Mouse (Mus musculus) large intestine, adult 2 months (tissue): ENCODE results near the gene BC034090. TPM values are rescaled to one million over a fixed set of nuclear protein-coding genes. Genes with fewer than 3 reads are reported as not detected.
A peak's percentile ranks its signal among the peaks of the same experiment; 100 is the strongest.
"Not testable (repeated sequence)": the region's sequence is repeated elsewhere in the genome, so short reads cannot be mapped to it uniquely, and the experiment has no call there.

Experiments used
- DNase-seq: peaks from one replicate; pipeline ENCODE4 v3.0.0-alpha.2; 2012; ENCODE audit warnings: low read depth, low spot score
- WGBS: fragments of 180-500 bp; shearing (Covaris S2); methylation state at CpG from one replicate; pipeline ENCODE4 v1.1.7; 2018; 5-methylcytosine and 5-hydroxymethylcytosine counted together
- polyA plus RNA-seq: library from polyadenylated mRNA; depleted of rRNA; stranded (reverse); fragments of >200 nt; gene quantifications from 2 replicates; pipeline ENCODE4 v1.2.3, GENCODE M21; 2012; rRNA removed

BC034090 gene
- 2.4 and 2.8 TPM in 2 replicates for polyA plus RNA-seq

DNA sequence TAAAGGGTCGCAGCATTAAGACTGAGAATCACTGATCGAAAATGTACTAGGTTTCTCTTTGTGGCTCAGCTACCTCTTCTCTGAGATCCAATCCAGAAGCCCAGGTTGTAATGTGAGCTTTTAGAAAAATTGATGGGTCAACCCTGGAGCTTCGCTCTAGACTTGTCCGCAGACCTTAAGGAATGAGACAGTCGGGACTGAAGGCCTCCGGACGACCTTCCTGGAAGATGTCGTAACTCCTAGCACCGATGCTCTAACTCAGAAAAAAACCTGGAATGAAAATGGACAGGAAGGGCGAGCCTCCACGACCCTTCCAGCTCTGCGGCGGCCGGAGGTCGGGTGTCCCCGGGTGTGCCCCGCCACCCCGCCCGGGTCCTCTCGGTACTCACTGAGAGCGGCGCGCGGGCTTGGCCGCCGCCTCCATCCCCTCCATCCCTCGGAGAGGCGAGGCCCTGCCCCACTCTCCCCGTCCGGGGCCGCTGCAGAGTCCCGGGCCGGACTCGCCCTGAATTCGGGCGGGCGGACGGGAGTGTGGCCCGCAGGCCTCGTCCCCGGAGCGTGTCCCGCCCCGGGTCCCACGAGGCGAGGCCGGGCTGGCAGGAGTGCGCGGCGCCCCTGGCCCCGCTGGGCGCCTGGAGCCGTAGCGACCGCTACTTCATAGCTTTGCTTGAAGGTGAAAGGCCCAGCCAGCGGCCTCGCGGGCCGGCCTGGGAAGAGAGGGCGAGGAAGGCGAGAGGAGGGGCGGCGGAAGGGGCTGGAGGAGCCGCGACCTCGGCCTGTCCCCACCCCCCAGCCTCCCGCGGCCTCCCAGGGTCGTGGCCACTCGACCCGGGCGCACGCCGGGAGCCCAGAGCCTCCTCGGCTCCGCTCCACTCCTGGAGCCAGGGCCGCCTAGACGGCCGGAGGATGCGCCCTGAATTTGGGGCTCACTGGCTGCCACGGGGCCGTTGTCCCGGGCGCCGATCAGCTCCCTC is at the start of gene BC034090:
BC034090 (minus strand) TSS at position 648 of the 974 bp plus-strand sequence.
- DNase-seq = no peak
- WGBS = 4% methylated on average over 85 of the region's 85 CpGs

DNA sequence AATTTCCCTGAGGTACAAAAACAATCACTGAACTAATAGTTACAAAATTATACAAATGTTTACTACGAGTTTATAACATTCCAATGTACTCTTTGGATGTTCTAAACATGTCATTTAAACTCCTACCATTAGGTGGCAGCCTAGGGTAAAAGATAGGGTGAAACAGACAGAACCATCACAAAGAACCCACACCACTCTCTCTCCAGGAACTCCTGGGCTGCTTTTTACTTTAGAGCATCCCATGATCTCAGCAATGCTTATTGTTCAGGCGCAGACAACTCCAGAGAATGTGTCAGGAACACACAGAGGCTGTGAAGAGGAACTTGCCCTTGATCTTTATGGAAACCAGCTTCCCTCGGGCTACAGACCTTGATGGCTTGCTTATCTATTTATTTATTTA is 49.2 kb upstream of the BC034090 start:
- DNase-seq = peak; percentile 61
- 27% methylated on average over 3 of the region's 3 CpGs for WGBS

- WGBS = 88% methylated on average over 1 of the region's 1 CpGs
- DNase-seq = no peak
These were observed 45.2 kb upstream of the BC034090 start for GRCm38 (mm10) chr1:155289411-155289810.

DNA sequence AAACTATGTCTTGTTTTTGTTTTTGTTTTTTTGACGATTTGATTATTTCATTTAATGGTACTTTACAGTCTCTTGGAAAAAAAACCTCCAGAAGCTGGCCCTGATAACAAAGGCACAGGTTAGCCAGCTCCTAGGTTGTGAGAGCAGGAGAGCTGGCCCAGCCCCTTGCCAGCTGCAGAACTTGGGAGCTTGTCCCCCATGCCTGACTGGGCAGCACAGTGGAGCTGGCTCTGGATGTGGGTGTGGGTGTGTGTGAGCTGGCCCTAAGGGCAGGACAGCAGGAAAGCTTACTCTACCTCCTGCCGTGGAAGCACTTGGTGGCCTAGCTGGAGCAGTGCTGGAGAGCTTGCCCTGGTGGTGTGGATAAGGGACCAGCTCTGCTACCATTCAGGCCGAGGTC is 43.8 kb upstream of the BC034090 start:
- no peak for DNase-seq

GRCm38 (mm10) chr1:155283808-155284207 is 39.6 kb upstream of the BC034090 start:
- WGBS = 92% methylated on average over 7 of the region's 7 CpGs

More for the DNA sequence above, 43.8 kb upstream of the BC034090 start:
- 86% methylated on average over 3 of the region's 3 CpGs for WGBS

DNA sequence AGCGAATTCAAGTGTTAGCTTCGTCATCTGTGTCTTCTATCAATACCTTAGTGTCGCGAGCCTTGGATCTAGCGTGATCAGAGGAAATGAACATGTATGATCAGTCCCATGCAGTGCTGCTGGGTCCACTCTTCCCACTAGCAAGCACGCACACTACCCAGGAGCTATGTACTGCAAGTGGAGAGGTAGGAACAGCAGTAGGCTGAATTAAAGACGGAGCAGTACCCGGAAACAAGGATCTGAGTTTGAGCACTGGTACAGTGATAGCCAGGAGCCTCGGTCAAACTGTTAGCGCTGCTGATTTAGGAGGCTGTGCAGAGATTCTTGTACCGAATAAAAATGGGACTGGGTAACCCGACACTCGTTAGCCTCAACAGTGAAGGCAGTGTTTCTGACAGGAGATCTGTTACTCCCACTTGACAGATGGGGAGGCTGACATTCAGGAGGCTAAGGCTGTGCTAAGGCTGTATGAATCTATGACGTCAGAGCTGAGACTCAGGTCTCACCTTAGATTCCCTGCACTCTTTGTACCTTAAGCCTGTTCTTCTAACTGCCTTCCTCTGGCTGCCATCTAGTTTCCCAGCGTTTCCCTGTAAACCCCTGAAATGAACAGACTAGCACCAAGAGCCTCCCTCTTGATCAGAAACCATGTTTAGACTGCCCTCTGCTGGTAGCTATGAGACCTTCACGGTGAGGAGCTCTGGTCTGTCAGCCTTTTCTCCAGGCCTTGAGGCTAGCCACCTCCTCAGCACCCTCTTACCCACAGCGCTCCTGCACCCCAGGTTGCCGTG is 37.0 kb upstream of the BC034090 start:
- 69% methylated on average over 18 of the region's 18 CpGs for WGBS
- peak; percentile 21 for DNase-seq

More at GRCm38 (mm10) chr1:155283808-155284207, 39.6 kb upstream of the BC034090 start:
- DNase-seq = no peak

DNA sequence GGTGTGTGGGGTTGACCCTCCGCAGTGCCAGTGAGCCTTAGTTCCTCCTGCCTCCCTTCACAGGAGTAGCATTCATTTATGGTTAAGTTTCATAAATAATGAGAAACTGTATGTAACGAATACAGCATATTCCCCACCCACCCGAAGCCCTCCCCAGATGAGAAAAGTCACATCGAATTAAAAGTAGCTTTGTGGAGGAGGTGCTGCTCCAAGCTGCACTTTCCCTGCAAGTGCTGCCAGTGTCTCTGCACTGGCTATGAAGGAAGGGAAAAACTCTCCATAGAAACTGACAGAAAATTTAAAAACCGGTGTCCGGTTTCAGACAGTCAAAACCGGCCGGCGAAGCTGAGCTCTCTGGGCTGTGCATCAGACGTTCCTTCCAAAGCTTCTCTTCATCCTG is 36.1 kb upstream of the BC034090 start:
- 84% methylated on average over 10 of the region's 10 CpGs for WGBS
- no peak for DNase-seq

DNA sequence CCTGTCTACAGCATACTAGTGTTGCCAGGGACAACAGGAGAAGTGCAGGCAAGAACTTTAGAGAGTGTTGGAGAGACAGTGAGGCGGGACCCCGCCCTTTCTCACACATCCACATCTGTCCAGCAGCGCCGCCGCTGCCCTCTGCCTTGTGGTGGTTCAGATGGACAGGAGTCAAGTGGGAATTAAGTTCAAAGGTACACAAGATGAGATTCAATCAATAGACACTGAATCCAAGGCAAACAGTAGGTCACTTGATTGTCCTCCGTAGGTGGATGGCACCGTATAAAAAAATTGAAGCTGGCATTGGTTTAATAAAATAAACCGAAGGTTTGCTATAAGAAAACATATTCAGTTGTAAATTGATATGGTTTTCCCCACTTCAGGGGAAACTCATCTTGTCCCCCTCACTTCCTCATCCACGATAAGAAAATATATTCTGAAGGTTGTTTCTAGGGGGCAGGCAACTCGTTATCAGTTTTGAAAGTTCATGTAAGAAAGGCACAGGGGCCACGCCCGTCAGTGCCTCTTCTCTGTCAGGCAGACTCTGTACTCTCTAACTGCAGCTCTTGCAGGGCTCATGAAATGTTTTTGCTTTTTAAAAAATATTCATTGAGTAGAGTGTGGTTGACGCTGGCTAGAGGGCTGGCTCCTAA is 32.3 kb upstream of the BC034090 start:
- no peak for DNase-seq
- WGBS = 60% methylated on average over 13 of the region's 13 CpGs

- DNase-seq = no peak
- WGBS = 75% methylated on average over 4 of the region's 4 CpGs
These were observed 31.5 kb upstream of the BC034090 start for GRCm38 (mm10) chr1:155275793-155276192.

- no peak for DNase-seq
These were observed 30.7 kb upstream of the BC034090 start for GRCm38 (mm10) chr1:155274976-155275375.

GRCm38 (mm10) chr1:155272953-155273352 is 28.7 kb upstream of the BC034090 start:
- DNase-seq = no peak
- WGBS = 88% methylated on average over 4 of the region's 4 CpGs

More at GRCm38 (mm10) chr1:155274976-155275375, 30.7 kb upstream of the BC034090 start:
- 58% methylated on average over 3 of the region's 3 CpGs for WGBS

DNA sequence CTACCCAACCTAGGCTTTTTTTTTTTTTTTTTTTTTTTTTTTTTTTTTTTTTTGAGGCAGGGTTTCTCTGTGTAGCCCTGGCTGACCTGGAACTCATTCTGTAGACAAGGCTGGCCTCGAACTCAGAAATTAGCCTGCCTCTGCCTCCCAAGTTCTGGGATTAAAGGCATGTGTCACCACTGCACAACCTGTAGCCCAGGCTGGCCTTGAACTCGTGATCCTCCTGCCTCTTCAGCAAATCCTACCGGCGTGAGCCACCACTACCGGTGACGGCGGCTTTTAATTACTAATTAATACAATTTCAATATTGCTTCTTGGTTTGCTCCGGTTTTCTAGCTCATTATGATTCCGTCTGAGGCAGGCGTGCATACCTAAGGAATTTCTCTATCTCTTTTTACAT is 18.3 kb upstream of the BC034090 start:
- not testable (repeated sequence) for DNase-seq
- 89% methylated on average over 10 of the region's 10 CpGs for WGBS

DNA sequence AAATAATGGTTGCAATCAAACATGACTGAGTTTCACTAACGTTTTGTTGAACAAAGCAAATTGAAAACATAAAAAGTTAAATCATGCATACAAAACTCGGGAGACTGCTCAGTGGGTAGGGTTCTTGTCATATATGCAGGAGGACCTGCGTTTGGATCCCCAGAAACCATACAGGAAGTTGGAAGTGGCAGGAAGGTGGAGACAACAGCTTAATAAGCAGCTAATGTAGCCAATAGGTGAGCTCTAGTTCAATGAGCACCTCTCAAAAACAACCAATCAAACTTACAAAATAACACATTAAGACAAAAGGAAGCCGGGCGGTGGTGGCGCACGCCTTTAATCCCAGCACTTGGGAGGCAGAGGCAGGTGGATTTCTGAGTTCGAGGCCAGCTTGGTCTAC is 10.1 kb upstream of the BC034090 start:
- WGBS = 88% methylated on average over 8 of the region's 8 CpGs
- no peak for DNase-seq

DNA sequence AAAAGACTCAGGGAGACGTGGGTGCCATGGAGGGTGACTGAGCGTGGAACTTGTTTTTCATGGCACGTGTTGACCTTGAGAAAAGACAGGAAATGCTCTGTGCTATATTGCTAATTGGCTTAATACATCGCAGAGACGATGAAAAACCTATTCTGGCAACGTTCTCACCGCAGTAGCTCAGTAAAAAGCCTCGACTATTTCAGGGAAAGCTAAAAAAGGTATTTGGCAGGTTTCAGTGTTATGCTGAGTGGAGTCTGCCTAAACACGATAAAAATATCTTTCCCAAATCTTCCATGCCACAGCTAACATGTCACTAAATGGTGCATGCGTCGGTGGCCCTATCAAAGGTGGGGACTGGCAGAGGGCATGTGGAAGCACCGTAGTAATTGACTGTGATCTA is 8.9 kb upstream of the BC034090 start:
- 68% methylated on average over 12 of the region's 12 CpGs for WGBS
- DNase-seq = no peak

DNA sequence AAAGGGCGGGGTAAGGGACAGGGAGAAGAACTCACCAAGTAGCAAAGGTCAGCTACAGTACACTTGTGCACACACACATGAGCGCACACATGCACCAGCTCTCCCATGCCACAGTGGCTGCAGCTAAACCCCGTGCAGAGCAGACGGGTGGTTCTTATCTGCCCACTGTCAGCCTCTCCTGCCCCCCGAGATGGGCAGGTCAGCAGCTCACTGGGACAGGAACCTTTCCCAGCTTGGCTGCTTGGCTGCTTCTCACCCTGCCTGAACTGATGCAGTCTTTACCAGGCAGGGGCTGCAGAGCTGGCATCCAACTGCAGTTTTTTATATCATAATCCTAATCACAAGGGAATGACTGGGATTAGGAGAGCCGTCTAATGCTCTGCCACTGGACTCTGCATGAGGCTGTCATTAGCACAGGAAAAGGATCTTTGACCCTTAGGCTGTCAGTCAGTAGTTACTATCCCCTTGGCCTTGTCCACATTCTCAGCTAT is 8.4 kb upstream of the BC034090 start:
- 37% methylated on average over 6 of the region's 6 CpGs for WGBS
- no peak for DNase-seq

DNA sequence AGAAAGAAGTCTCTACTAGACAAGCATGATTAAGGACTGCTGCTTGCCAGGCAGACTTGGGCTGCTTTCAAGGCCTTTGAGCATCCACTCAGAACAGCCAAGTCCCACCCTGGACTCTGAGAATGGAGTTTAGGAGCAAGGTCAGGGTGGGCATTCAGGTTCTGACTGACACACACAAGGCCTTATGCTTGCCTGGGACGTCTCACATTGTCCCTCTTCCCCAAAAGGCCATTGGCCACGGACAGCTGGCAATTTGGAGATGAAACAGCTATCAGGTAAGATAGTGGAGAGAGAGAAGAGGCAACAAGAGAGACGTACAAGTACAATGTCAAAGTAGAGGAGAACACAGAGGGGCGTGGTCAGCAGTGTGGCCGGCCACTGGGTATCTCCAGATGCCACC is 7.4 kb upstream of the BC034090 start:
- DNase-seq = no peak
- WGBS = 73% methylated on average over 5 of the region's 5 CpGs

DNA sequence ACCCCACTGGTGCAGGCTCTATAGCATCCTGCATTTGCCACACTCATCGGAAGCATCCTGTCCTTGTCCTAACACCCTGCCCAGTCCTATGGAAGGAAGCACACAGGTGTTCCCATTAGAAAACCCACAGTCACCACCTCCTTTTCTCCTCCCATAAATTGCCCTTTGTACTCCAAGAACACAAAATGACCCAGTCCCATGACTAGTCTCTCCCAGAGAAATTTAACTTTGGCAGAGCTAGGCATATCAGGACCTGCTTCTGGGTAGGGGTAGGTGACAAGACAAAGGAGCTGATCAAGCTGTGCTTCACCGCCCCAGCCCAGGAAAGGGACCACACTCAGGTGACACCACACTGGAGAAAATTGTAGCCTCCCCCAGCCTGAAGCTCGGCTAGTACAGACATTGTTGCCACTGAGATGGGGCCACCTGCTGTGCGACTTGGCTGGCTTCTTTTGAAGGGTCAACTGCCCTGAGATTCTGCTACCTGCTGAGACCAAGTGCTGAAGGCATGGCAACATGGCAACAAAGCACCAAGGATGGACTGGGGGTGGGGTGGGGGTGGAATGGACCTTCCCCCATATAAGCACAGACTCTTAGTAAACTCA is 6.4 kb upstream of the BC034090 start:
- no peak for DNase-seq
- WGBS = 47% methylated on average over 4 of the region's 4 CpGs

DNA sequence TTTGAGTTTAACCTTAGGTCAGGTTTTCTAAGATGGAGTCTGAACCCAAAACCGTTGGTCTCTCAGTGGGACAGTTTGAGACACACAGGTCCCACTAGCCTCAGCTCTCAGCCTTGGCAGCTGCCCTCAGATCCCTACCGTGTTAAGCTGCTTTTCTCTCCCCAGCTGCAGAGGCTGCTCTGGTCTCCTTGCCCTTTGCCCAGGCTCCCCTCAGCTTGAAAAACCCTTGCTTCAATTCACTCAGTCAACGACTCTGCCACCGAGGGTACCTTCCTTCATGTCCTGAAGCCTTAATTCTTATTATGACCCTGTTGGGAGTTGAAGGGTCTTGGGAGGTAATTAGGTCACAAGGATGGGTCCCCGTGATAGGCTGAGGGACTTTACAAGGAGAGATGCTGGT is 5.7 kb upstream of the BC034090 start:
- no peak for DNase-seq

DNA sequence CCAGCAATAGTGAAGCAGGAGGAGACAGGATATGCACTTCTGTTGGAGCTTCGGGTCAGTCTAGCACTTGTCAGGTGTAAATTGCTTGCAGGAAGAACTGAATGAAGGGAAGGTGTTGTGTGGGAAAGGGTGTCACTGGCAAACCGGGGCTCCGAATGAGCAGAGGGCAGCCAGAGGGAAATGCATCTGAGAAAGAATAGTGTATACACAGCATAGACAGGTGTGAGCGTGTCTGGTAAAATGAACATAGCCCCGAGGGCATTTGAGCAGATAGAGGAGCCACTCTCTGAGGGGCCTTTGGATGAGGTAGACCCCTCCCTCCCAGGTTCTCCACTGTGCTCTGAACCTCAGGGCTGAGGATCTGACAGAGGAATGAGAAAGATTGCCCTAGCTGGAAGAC is 3.8 kb upstream of the BC034090 start:
- WGBS = 48% methylated on average over 5 of the region's 5 CpGs
- no peak for DNase-seq

More for the DNA sequence above, 5.7 kb upstream of the BC034090 start:
- 37% methylated on average over 5 of the region's 5 CpGs for WGBS
